Mouse (Mus musculus) small intestine, adult 10 weeks (tissue): ENCODE measurements around the gene Aasdhppt. TPM values are rescaled to one million over a fixed set of nuclear protein-coding genes. Genes with fewer than 3 reads are reported as not detected.

ENCODE experiments used
- polyA plus RNA-seq: library from polyadenylated mRNA; stranded (reverse); fragments of 350-450 nt; fragmentation: Illumina TruSeq; extraction: RNeasy Lipid Tissue Mini Kit (QIAGEN cat#74804); gene quantifications from one replicate; pipeline ENCODE4 v1.2.3, GENCODE M21; 2014; ENCODE audit warnings: low replicate concordance

The Aasdhppt gene
- 49.0 TPM for polyA plus RNA-seq

DNA sequence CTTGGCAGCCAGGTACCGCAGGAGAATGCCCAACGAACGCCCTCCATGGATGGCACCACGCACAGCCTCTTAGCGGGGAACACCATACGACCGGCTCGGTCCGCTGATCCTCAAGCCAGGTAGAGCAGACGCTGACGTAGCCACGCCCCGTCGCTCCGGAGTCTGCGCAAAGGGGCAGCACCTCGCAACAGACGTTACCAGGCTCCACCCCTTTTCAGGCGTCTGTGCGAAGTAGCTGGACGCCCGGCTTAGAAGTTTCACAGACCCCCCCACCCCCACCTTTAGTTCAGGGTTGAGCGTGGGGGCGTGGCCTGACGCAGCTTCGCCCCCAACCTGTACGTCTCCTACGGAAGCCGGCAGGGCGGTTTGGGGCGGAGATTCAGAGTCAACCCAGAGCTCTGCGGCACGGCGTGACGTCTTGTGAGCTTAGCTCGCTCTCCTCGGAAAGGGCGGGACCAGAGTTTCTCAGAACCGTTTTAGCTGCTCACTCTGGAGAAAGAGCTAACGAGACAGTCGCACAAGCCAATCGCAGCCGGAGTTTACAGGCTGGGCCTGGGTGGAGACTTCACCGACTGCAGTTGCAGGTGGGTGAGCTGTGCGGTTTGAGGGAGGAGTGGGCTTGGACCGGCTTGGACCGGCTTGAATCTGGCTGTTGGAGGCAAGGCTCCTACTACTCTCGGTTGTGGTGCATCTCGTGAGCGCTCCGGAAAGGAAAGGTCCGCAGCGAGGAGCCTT is at the start of gene Aasdhppt, which contains the start of gene Kbtbd3:
Gene Aasdhppt (minus strand): TSS at position 121 of the 735 bp plus-strand sequence.
Gene Kbtbd3 (plus strand): TSS at position 483 of the 735 bp plus-strand sequence.

Other genes starting within 250 kb of the Aasdhppt start
- 8.4 TPM for gene Kbtbd3, start 362 bp upstream of the Aasdhppt start, polyA plus RNA-seq
- gene Msantd4, start 67.1 kb upstream of the Aasdhppt start, polyA plus RNA-seq: 78.6 TPM